Mouse (Mus musculus) heart, adult 18-20 months (tissue): ENCODE measurements around the gene Rhd. TPM values are rescaled to one million over a fixed set of nuclear protein-coding genes. Genes with fewer than 3 reads are reported as not detected.
"Not testable (repeated sequence)": the region's sequence is repeated elsewhere in the genome, so short reads cannot be mapped to it uniquely, and the experiment has no call there.

Source experiments
- DNase-seq, 2 experiments: peaks; one replicate each; pipeline ENCODE4 v3.0.0; 2021 to 2022; ENCODE audit warnings: mixed read lengths in 1 of 2
- total RNA-seq, 2 experiments: library from RNA; stranded (reverse); gene quantifications; 2 replicates each; pipeline ENCODE4 v1.2.3; 2021

The Rhd gene
- total RNA-seq, 2 experiments from 2014 or later: 6.9 TPM

GRCm38 (mm10) chr4:134911406-134911805, 47.1 kb downstream of the Rhd start:
- not testable (repeated sequence) for DNase-seq

DNA sequence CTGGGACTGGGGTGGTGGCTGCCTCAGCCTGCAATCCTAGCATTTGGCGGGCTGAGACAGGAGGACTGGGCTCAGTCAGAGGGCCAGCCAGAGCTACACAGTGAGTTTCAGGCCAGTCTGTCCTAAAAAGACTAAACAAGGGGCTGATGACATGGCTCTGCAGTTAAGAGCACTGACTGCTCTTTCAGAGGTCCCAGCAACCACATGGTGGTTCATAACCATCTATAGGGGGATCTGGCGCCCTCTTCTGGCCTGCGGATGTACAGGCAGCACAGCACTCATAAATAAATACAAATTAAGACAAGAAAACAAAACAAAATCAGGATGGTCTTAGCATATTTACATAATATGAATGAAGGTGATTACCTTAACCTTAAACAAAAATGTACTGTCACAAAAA, 49.1 kb downstream of the Rhd start:
- peak; percentile 73 to 90 for DNase-seq

DNA sequence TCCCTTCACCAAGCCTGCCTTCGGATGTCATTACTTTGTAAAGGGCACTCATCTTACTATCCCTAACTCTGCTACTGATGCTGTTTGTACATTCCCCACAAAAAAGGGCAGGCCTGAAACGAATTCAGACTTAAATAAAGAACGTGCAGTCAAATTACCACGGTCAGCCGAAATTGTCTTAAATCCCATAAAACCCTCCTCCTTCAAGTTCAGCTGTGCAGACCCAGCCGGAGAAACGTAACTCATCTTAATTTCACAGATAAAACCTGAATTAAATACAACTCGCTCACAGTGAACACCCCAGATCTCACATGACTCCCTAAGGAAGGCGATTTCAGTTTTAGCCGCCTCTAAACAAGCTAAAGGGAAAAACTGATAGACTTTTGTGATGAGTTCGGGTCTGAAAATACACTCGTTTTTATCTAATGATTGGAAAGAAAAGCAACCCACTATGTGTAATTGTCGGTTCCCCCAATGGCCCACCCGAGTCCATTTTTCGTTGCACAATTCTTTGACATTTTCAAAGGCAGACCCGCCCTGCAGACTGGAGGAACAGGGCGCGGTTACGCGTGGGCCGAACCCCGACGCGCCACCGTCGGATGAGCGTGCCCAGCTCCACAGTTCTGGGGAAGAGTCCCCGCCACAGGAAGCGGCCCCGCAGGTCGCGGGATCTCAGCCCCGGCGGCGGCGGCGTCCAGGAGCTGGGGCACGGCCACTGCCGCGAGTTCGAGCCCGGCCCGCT, 50.0 kb downstream of the Rhd start:
- DNase-seq: peak in 1 of 2 experiments; percentile 26

GRCm38 (mm10) chr4:134914864-134915209, 50.5 kb downstream of the Rhd start, which contains the start of gene Tmem50a:
Tmem50a (minus strand) TSS chr4:134915024.
- DNase-seq: peak; percentile 97

- peak in 1 of 2 experiments; percentile 22 for DNase-seq
These were observed 51.1 kb downstream of the Rhd start for GRCm38 (mm10) chr4:134915223-134916050.

DNA sequence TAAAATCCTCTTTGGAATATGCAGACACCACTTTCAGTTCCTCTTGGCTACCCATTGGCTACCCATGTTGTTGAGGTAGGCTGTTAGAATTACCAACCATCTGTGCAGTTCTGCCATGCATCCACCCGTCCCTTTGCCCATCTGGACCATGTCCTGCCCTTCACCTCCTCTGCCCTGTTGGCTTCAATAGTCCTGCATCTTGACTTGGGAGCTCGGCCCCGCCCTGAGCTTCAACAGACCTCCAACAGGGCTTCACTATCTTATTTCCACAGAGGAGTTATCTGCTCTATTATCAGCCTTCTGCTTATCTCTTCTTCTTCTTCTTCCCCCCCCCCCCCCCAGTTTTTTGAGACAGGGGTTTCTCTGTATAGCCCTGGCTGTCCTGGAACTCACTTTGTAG, 52.9 kb downstream of the Rhd start:
- DNase-seq: peak in 1 of 2 experiments; percentile 22

- peak; percentile 87 to 88 for DNase-seq
These were observed 54.0 kb downstream of the Rhd start for GRCm38 (mm10) chr4:134918381-134918780.

DNA sequence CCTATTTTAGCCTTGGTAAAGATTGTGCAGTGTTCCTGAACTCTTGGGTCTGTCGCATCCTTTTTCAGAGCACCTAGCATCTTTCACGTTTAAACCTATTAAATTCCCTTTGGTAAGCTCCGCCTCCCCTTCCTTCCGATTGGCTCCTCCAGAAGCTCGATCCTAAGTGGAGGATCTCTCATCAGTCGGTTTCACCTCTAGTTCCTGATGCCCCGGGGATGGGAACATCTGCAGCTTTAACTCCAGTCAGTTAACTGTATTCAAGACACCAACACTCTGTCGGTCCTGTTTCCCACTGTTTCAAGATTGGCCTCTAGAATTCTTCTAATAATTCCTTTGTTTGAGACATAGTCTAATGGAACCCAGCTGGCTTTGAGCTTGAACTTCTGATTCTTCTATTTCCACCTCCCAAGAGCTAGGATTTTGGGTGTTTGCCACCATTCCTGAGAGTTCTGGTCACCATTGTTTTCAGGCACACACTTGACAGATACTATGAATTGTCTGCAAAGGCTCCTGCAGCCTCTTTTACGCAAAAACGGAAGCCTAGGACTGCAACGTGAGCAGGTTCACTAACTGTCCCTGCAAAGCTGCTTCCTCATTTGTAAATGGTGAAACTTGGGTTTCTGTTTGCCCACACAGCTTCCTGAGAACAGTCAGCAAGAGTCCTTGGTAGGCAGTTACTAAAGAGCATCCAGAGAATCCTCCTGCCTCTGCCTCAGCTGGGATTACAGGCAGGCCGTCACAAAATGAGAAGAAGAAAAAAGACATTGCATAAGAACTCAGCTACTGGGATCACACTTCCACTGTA, 55.6 kb downstream of the Rhd start:
- peak; percentile 31 to 74 for DNase-seq

GRCm38 (mm10) chr4:134920631-134921030, 56.3 kb downstream of the Rhd start:
- no peak for DNase-seq

GRCm38 (mm10) chr4:134921703-134922102, 57.4 kb downstream of the Rhd start:
- peak in 1 of 2 experiments; percentile 30 for DNase-seq

DNA sequence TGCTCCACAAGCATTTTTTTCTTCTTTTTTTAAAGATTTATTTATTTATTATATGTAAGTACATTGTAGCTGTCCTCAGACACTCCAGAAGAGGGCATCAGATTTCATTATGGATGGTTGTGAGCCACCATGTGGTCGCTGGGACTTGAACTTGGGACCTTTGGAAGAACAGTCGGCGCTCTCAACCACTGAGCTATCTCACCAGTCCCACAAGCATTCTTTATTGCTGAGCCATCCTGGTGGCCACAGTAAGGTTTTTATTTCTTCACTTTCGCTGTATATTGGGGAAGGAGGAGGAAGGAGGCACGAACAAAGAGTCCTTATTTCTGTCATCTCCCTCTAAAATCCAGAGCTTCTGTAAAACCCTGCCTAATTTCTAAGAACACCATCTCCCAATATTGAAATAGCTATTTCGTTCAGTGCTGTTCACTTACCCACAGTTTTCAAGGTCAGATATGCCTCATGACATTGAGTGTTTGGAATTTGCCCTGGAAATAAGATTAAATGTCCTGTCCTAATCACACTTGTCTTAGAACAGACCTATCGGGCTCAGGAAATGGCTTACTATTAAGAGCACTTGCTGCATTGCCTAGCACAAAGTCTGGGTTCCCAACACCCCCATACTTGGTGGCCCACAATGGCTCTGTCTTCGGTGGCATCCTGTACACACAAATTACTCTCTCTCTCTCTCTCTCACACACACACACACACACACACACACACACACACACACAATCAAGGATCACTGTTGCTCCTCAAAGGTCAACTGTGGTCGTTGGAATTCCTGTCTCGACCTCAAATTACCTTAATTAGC, 58.0 kb downstream of the Rhd start:
- DNase-seq: peak in 1 of 2 experiments; percentile 25

DNA sequence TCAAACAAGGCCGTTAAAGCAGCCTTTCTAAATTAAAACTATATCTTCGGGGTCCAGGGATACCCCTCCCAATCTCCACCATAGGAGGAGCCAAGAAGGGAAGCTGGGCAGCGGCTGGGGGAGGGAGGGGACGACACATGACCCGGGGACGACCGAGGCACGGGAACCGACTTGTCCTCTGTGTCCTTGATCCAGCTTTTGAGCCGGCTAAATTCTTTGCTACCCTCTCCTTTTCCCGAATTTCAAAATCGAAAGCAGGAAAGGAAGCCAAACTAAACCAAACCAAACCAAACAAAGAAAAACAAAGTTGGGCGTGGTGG, 58.5 kb downstream of the Rhd start:
- peak; percentile 86 for DNase-seq

- peak; percentile 97 to 99 for DNase-seq
These were observed 59.1 kb downstream of the Rhd start, which contains the start of gene Rsrp1 for GRCm38 (mm10) chr4:134923258-134924018. Rsrp1 (plus strand) TSS chr4:134923592.

- DNase-seq: peak; percentile 77 to 85
These were observed 59.8 kb downstream of the Rhd start for GRCm38 (mm10) chr4:134924019-134924741.

GRCm38 (mm10) chr4:134925206-134925605, 60.9 kb downstream of the Rhd start:
- DNase-seq: peak; percentile 59 to 64

- peak in 1 of 2 experiments; percentile 38 for DNase-seq
These were observed 63.6 kb downstream of the Rhd start for GRCm38 (mm10) chr4:134927815-134928463.

DNA sequence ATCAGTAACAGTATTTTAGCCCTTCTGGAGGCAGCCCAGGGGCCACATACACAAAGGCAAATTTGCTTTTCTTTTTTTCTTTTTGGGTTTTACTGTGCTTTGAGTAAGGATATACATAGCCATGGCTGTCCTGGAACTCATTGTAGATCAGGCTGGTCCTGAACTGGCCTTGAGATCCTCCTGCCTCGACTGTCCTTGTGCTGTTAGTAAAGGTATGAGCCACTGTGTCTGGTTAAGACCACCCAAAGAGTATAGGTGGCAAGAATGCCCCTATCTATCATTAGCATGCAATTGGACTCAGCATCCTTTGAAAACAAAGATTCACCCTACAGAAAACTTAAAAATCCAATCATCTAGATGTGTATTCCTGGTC, 64.1 kb downstream of the Rhd start:
- DNase-seq: peak in 1 of 2 experiments; percentile 17

- no peak for DNase-seq
These were observed 65.2 kb downstream of the Rhd start for GRCm38 (mm10) chr4:134929536-134929935.

DNA sequence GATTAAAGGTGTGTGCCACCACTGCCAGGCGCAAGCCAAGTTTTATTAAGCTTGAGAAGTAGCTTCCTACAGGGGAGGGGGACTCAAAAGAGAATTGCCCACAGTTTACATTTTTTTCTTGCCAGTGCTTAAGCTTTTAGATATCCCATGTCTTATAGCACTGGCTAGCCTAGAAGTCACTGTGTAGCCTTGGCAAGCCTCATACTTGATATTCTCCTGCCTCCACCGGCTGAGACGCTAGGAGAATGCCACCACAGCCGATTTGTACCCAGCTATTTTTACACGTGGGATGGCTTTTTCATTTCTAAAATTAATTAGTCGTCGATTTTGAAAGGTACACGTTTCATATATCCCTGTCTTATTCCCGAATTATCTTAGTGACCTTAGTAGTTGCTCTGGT, 65.9 kb downstream of the Rhd start:
- DNase-seq: peak in 1 of 2 experiments; percentile 23
